Mouse (Mus musculus) cerebellum, postnatal 36 days (tissue): ENCODE data around the gene Olfr186.
"Not testable (repeated sequence)": the region's sequence is repeated elsewhere in the genome, so short reads cannot be mapped to it uniquely, and the experiment has no call there.

Experiments used
- DNase-seq, 2 experiments: peaks; one replicate each; pipeline ENCODE4 v3.0.0; 2021 to 2022; ENCODE audit warnings: mixed read lengths in 2 of 2

The Olfr186 gene

GRCm38 (mm10) chr16:59030191-59030590 lies at the start of gene Olfr186:
Olfr186 (minus strand) TSS chr16:59030291.
- no peak for DNase-seq

- DNase-seq: no peak
These were observed 47.8 kb upstream of the Olfr186 start, which contains the start of gene Olfr190 for GRCm38 (mm10) chr16:59077905-59078304. Olfr190 (minus strand) TSS chr16:59078005.

- no peak for DNase-seq
These were observed 43.4 kb upstream of the Olfr186 start for GRCm38 (mm10) chr16:59073520-59073919.

- DNase-seq: no peak
These were observed 41.7 kb upstream of the Olfr186 start for GRCm38 (mm10) chr16:59071755-59072154.

- DNase-seq: not testable (repeated sequence)
These were observed 32.3 kb upstream of the Olfr186 start for GRCm38 (mm10) chr16:59062411-59062810.

- not testable (repeated sequence) for DNase-seq
These were observed 19.2 kb upstream of the Olfr186 start for GRCm38 (mm10) chr16:59049286-59049685.

- DNase-seq: no peak
These were observed 18.8 kb upstream of the Olfr186 start for GRCm38 (mm10) chr16:59048860-59049259.

GRCm38 (mm10) chr16:59047579-59047978 lies 17.5 kb upstream of the Olfr186 start:
- no peak for DNase-seq

- DNase-seq: no peak
These were observed 15.7 kb upstream of the Olfr186 start for GRCm38 (mm10) chr16:59045835-59046234.

GRCm38 (mm10) chr16:59039710-59040109 lies 9.6 kb upstream of the Olfr186 start, which contains the start of gene Olfr187:
Olfr187 (minus strand) TSS chr16:59039767.
- no peak for DNase-seq

- DNase-seq: no peak
These were observed 16.6 kb downstream of the Olfr186 start for GRCm38 (mm10) chr16:59013357-59014018.

- DNase-seq: no peak
These were observed 22.9 kb downstream of the Olfr186 start for GRCm38 (mm10) chr16:59007146-59007545.

- no peak for DNase-seq
These were observed 35.0 kb downstream of the Olfr186 start, which contains the start of gene Olfr183 for GRCm38 (mm10) chr16:58995057-58995456. Olfr183 (plus strand) TSS chr16:58995357.
